Mouse (Mus musculus) myocyte (in vitro differentiated cells): ENCODE measurements around the gene Edc4. TPM values are rescaled to one million over a fixed set of nuclear protein-coding genes. Genes with fewer than 3 reads are reported as not detected.

Experiments used
- H3K27me3 ChIP-seq: one replicate; pipeline ENCODE4 v1.6.1; 2011; ENCODE audit not compliant: control insufficient read depth, insufficient read depth, insufficient read length
- H3K36me3 ChIP-seq: one replicate; pipeline ENCODE4 v1.6.1; 2011; ENCODE audit not compliant: control insufficient read depth, insufficient read depth
- H3K4me2 ChIP-seq: one replicate; pipeline ENCODE4 v1.6.1; 2011; ENCODE audit warnings: low read depth, control low read depth
- H3K4me3 ChIP-seq: one replicate; pipeline ENCODE4 v1.5.1; 2011; ENCODE audit warnings: mild to moderate bottlenecking, control low read depth, moderate library complexity
- H3K79me2 ChIP-seq: one replicate; pipeline ENCODE4 v1.6.1; 2011; ENCODE audit not compliant: control insufficient read depth, insufficient read depth
- H3ac ChIP-seq: one replicate; pipeline ENCODE4 v1.6.1; 2011; ENCODE audit not compliant: control insufficient read depth, insufficient read length
- CEBPB ChIP-seq: IDR thresholded peaks from 2 replicates; pipeline ENCODE4 v1.6.1; 2011; ENCODE audit warnings: mild to moderate bottlenecking, moderate library complexity; ENCODE audit not compliant: poor library complexity, insufficient read depth, severe bottlenecking
- E2F4 ChIP-seq: IDR thresholded peaks from one replicate; pipeline ENCODE4 v1.6.1; 2011; ENCODE audit warnings: mild to moderate bottlenecking, control low read depth, moderate library complexity; ENCODE audit not compliant: insufficient read depth
- MAX ChIP-seq: IDR thresholded peaks from one replicate; pipeline ENCODE4 v1.6.1; 2011; ENCODE audit warnings: low read depth, mild to moderate bottlenecking, control low read depth
- MYOD1 ChIP-seq, 3 experiments: IDR thresholded peaks; one replicate each; pipeline ENCODE4 v1.6.1; 2011; ENCODE audit warnings: control low read depth in 2 of 3, low read depth in 2 of 3, mild to moderate bottlenecking in 2 of 3, moderate library complexity in 1 of 3; ENCODE audit not compliant: insufficient read length in 2 of 3, control insufficient read depth in 1 of 3
- MYOG ChIP-seq, 3 experiments: IDR thresholded peaks; one replicate each; pipeline ENCODE4 v1.6.1; 2011; ENCODE audit warnings: control low read depth in 2 of 3, low read depth in 2 of 3, mild to moderate bottlenecking in 2 of 3; ENCODE audit not compliant: insufficient read length in 2 of 3, control insufficient read depth in 1 of 3, insufficient read depth in 1 of 3
- POLR2A ChIP-seq: IDR thresholded peaks from one replicate; pipeline ENCODE4 v1.6.1; 2011; ENCODE audit warnings: low read depth, mild to moderate bottlenecking, control low read depth, moderate library complexity; ENCODE audit not compliant: insufficient read length
- POLR2AphosphoS2 ChIP-seq: IDR thresholded peaks from one replicate; pipeline ENCODE4 v1.6.1; 2011; ENCODE audit warnings: low read depth, control low read depth; ENCODE audit not compliant: insufficient read length
- REST ChIP-seq: IDR thresholded peaks from one replicate; pipeline ENCODE4 v1.6.1; 2011; ENCODE audit warnings: mild to moderate bottlenecking, control low read depth, moderate library complexity; ENCODE audit not compliant: insufficient read depth, insufficient read length
- SRF ChIP-seq: IDR thresholded peaks from one replicate; pipeline ENCODE4 v1.6.1; 2011; ENCODE audit warnings: low read depth; ENCODE audit not compliant: control insufficient read depth, insufficient read length
- TCF12 ChIP-seq: IDR thresholded peaks from one replicate; pipeline ENCODE4 v1.6.1; 2011; ENCODE audit warnings: mild to moderate bottlenecking, control low read depth; ENCODE audit not compliant: poor library complexity, insufficient read depth, severe bottlenecking
- TCF3 ChIP-seq: IDR thresholded peaks from one replicate; pipeline ENCODE4 v1.6.1; 2011; ENCODE audit warnings: low read depth, control low read depth; ENCODE audit not compliant: insufficient read length
- USF1 ChIP-seq: IDR thresholded peaks from one replicate; pipeline ENCODE4 v1.6.1; 2011; ENCODE audit warnings: low read depth, mild to moderate bottlenecking, control low read depth, moderate library complexity
- polyA plus RNA-seq: library from polyadenylated mRNA; unstranded; fragments of >200 nt; fragmentation: generic; extraction: Trizol; gene quantifications from one replicate; pipeline ENCODE4 v1.2.1, GENCODE M21; 2012; ENCODE audit warnings: missing spikeins

Gene Edc4
- polyA plus RNA-seq, 1 experiment = 33.2 TPM

DNA sequence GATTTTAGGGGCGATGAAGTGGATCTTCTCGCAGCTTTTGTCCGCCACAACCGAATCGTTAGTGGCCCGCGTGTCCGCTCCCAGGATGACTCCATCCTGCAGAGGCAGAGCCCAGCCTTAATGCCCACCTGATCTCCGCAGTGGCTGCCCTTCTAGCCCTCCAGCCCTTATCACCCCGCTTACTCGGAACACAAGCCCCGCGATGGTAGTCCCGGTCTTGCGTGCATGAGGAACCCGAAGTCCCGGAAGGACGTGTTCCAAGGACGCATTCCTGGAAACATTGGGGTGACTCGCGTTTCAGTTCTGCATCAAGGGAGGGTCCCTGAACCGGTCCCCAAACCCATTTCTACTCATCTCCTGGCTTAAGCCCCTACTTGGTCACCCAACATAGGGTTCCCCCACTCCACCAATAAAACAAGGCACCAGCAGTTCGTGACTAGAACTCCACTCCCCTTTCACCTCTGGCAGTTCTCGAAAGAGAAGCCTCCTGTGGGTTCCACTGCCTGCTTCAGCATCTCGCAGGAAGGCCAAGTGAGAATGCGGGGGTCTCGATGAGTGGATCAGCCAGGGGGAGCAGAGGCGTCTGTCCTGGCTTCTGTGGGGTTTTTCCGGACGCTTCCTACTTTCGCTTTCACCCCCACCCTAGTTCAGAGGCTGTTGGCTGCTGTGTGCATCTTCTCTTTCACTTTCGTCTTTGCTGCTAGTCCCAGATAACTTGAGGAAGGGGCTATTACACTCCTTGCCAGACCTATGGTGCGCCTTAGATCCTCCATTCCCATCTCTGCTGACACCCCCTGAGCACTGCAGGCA is 57.0 kb downstream of the Edc4 start:
- TF ChIP-seq MAX (no peak), REST (no peak), MYOD1 (IDR thresholded peaks at IDR 0.05; ENCODE audit: control insufficient read depth in 1 of 3, insufficient read length in 2 of 3, low read depth in 2 of 3) (no peak), CEBPB (no peak), POLR2AphosphoS2 (no peak), SRF (no peak), TCF3 (no peak), TCF12 (no peak), E2F4 (no peak), POLR2A (no peak), MYOG (IDR thresholded peaks at IDR 0.05; ENCODE audit: control insufficient read depth in 1 of 3, insufficient read depth in 1 of 3, insufficient read length in 2 of 3, low read depth in 2 of 3) (no peak)
- peak overlapping the region; percentile 53 for H3ac ChIP-seq

GRCm38 (mm10) chr8:105938306-105938669 is 57.6 kb downstream of the Edc4 start, which contains the start of gene Psmb10:
Psmb10 (minus strand) TSS chr8:105938444.
- no peaks in the 10 kb centered on the region for H3K79me2 ChIP-seq
- H3K4me2 ChIP-seq = peak within 1 kb of the TSS; percentile 95
- H3K36me3 ChIP-seq = no peaks in the 10 kb centered on the region
- H3K27me3 ChIP-seq = no peaks in the 10 kb centered on the region
- peak within 1 kb of the TSS; percentile 99 for H3K4me3 ChIP-seq
- peak within 1 kb of the TSS; percentile 53 for H3ac ChIP-seq
- TF ChIP-seq TCF3 (no peak), CEBPB (no peak), TCF12 (no peak), MAX (no peak), E2F4 (no peak), POLR2A (no peak), POLR2AphosphoS2 (peak; percentile 61), SRF (no peak), MYOD1 (IDR thresholded peaks at IDR 0.05; ENCODE audit: control insufficient read depth in 1 of 3, insufficient read length in 2 of 3, low read depth in 2 of 3) (no peak), REST (no peak), MYOG (IDR thresholded peaks at IDR 0.05; ENCODE audit: control insufficient read depth in 1 of 3, insufficient read depth in 1 of 3, insufficient read length in 2 of 3, low read depth in 2 of 3) (no peak), USF1 (peak; percentile 59)

More for the DNA sequence above, 57.0 kb downstream of the Edc4 start:
- Histone ChIP-seq H3K4me3 (peak overlapping the region; percentile 99), H3K4me2 (peak overlapping the region; percentile 95), H3K36me3 (no peaks in the 10 kb centered on the region), H3K27me3 (no peaks in the 10 kb centered on the region), H3K79me2 (no peaks in the 10 kb centered on the region)

GRCm38 (mm10) chr8:105942026-105942425 is 61.3 kb downstream of the Edc4 start:
- Histone ChIP-seq H3K36me3 (no peaks in the 10 kb centered on the region), H3K4me2 (no peak overlapping the region), H3K79me2 (no peaks in the 10 kb centered on the region), H3K27me3 (no peaks in the 10 kb centered on the region), H3K4me3 (no peak overlapping the region), H3ac (no peak overlapping the region)
- TF ChIP-seq MYOD1 (IDR thresholded peaks at IDR 0.05; ENCODE audit: control insufficient read depth in 1 of 3, insufficient read length in 2 of 3, low read depth in 2 of 3) (no peak), USF1 (no peak), TCF12 (no peak), REST (no peak), TCF3 (no peak), E2F4 (no peak), MYOG (IDR thresholded peaks at IDR 0.05; ENCODE audit: control insufficient read depth in 1 of 3, insufficient read depth in 1 of 3, insufficient read length in 2 of 3, low read depth in 2 of 3) (no peak), CEBPB (no peak), POLR2A (no peak), SRF (no peak), POLR2AphosphoS2 (no peak), MAX (no peak)

- no peak for TF ChIP-seq CEBPB
- peak; percentile 7 for TF ChIP-seq POLR2AphosphoS2
- TF ChIP-seq SRF = no peak
- TF ChIP-seq POLR2A = no peak
- no peak for TF ChIP-seq MAX
- Histone ChIP-seq H3ac (no peak overlapping the region), H3K36me3 (peaks cover 3% of the 10 kb centered on the region), H3K4me3 (no peak overlapping the region), H3K4me2 (no peak overlapping the region), H3K27me3 (no peaks in the 10 kb centered on the region), H3K79me2 (no peaks in the 10 kb centered on the region)
Observed at GRCm38 (mm10) chr8:105942542-105942941, 61.9 kb downstream of the Edc4 start.
